Comparison of ENCODE assay signal across 8 mouse cellular contexts in genomic region chr15:24724664-24725063, GRCm38 (mm10).
DNase-seq lines count a peak whose midpoint lies in the region; ATAC-seq and TF ChIP-seq lines count a peak whose summit lies in the region.

No protein-coding gene starts in this region.

- TF ChIP-seq CTCF in kidney, adult 2 months (conservative IDR thresholded peaks at IDR 0.05; ENCODE audit: insufficient read depth, insufficient read length, low read depth, low read length) = 0 out of 2 replicates have a peak, but pooled peaks have one; percentile 10

- no peaks in the 10 kb centered on the region for H3K36me3 ChIP-seq in kidney, adult 2 months (ENCODE audit: control insufficient read depth, insufficient read depth, low read length)
- no peaks in the 10 kb centered on the region for H3K36me3 ChIP-seq in kidney, embryonic 16.5 days (ENCODE audit: insufficient read depth, low read length)
- no peaks in the 10 kb centered on the region for H3K36me3 ChIP-seq in hindbrain, embryonic 12.5 days
- H3K36me3 ChIP-seq in lung, embryonic 16.5 days (ENCODE audit: control insufficient read depth, insufficient read depth, low read length) = no peaks in the 10 kb centered on the region

- H3K4me1 ChIP-seq in kidney, adult 2 months (ENCODE audit: control insufficient read depth, insufficient read depth, low read length) = no peaks in the 10 kb centered on the region
- H3K4me1 ChIP-seq in kidney, embryonic 16.5 days (ENCODE audit: insufficient read depth, low read length) = no peaks in the 10 kb centered on the region
- H3K4me1 ChIP-seq in hindbrain, embryonic 12.5 days = no peaks in the 10 kb centered on the region
- H3K4me1 ChIP-seq in lung, embryonic 16.5 days (replicated peaks; ENCODE audit: control insufficient read depth, insufficient read depth, low read length) = no peaks in the 10 kb centered on the region

- no peak overlapping the region for H3K27ac ChIP-seq in kidney, adult 2 months (ENCODE audit: insufficient read depth, low read depth, low read length)
- no peak overlapping the region for H3K27ac ChIP-seq in kidney, embryonic 16.5 days (ENCODE audit: low read length)
- H3K27ac ChIP-seq in hindbrain, embryonic 12.5 days = no peak overlapping the region
- H3K27ac ChIP-seq in lung, embryonic 16.5 days (ENCODE audit: low read length) = no peak overlapping the region

- peak; percentile 2 for DNase-seq in kidney, adult 2 months
- DNase-seq in NIH3T3 (ENCODE audit: low read depth) (peak; percentile 42), MN1 (ENCODE audit: low spot score) (no peak)
- DNase-seq in cerebellum, postnatal 4 days (ENCODE audit: low spot score in 2 of 2) = peak; percentile 37 to 72
- peak; percentile 60 for DNase-seq in right cerebral cortex, postnatal 14 days

- H3K4me3 ChIP-seq in kidney, adult 2 months (ENCODE audit: insufficient read depth, low read depth, low read length) = no peak overlapping the region
- no peak overlapping the region for H3K4me3 ChIP-seq in kidney, embryonic 16.5 days (ENCODE audit: low read length)
- H3K4me3 ChIP-seq in hindbrain, embryonic 12.5 days = no peak overlapping the region
- H3K4me3 ChIP-seq in lung, embryonic 16.5 days (ENCODE audit: low read length) = no peak overlapping the region

- H3K9me3 ChIP-seq in kidney, embryonic 16.5 days (ENCODE audit: low read length) = no peaks in the 10 kb centered on the region
- H3K9me3 ChIP-seq in hindbrain, embryonic 12.5 days (replicated peaks) = no peaks in the 10 kb centered on the region
- no peaks in the 10 kb centered on the region for H3K9me3 ChIP-seq in lung, embryonic 16.5 days (ENCODE audit: control insufficient read depth, low read length)

- no peak overlapping the region for H3K4me2 ChIP-seq in kidney, embryonic 16.5 days (replicated peaks; ENCODE audit: low read depth, low read length)
- no peak overlapping the region for H3K4me2 ChIP-seq in hindbrain, embryonic 12.5 days (replicated peaks)
- no peak overlapping the region for H3K4me2 ChIP-seq in lung, embryonic 16.5 days (ENCODE audit: low read depth, low read length)

- no peak for TF ChIP-seq POLR2A in kidney, adult 2 months (IDR thresholded peaks at IDR 0.05; ENCODE audit: low read depth, low read length)

- no peak overlapping the region for H3K9ac ChIP-seq in kidney, embryonic 16.5 days (replicated peaks; ENCODE audit: low read length)
- no peak overlapping the region for H3K9ac ChIP-seq in hindbrain, embryonic 12.5 days
- H3K9ac ChIP-seq in lung, embryonic 16.5 days (ENCODE audit: low read length) = no peak overlapping the region

- ATAC-seq in kidney, embryonic 16.5 days (ENCODE audit: low FRiP score, low TSS enrichment) = no peak; the same call in 1 of the 2 replicates
- ATAC-seq in hindbrain, embryonic 12.5 days (ENCODE audit: low FRiP score) = peak; percentile 89
- ATAC-seq in lung, embryonic 16.5 days (ENCODE audit: low read depth) = peak; percentile 47; the same call in 1 of the 2 replicates

- no peaks in the 10 kb centered on the region; the same call in 1 of the 2 replicates for H3K27me3 ChIP-seq in kidney, adult 2 months (replicated peaks; ENCODE audit: control insufficient read depth, insufficient read depth, low read length)
- no peaks in the 10 kb centered on the region for H3K27me3 ChIP-seq in kidney, embryonic 16.5 days (ENCODE audit: insufficient read depth, low read length)
- H3K27me3 ChIP-seq in hindbrain, embryonic 12.5 days = no peaks in the 10 kb centered on the region
- no peaks in the 10 kb centered on the region for H3K27me3 ChIP-seq in lung, embryonic 16.5 days (ENCODE audit: control insufficient read depth, insufficient read depth, low read depth, low read length)

- 39% methylated on average over 4 of the region's 4 CpGs for WGBS in kidney, adult 2 months
- 48% methylated on average over 4 of the region's 4 CpGs for WGBS in kidney, embryonic 16.5 days
- 40% methylated on average over 4 of the region's 4 CpGs for WGBS in hindbrain, embryonic 12.5 days
- 37% methylated on average over 4 of the region's 4 CpGs for WGBS in lung, embryonic 16.5 days
